Mouse (Mus musculus): ENCODE measurements around the gene BC016579. TPM values are rescaled to one million over a fixed set of nuclear protein-coding genes. Genes with fewer than 3 reads are reported as not detected.
A peak's percentile ranks its signal among the peaks of the same experiment; 100 is the strongest.

BC016579 gene
- under 1 TPM in 1 of 2 experiments, not detected in 1; 0.16 TPM for total RNA-seq (2021)

DNA sequence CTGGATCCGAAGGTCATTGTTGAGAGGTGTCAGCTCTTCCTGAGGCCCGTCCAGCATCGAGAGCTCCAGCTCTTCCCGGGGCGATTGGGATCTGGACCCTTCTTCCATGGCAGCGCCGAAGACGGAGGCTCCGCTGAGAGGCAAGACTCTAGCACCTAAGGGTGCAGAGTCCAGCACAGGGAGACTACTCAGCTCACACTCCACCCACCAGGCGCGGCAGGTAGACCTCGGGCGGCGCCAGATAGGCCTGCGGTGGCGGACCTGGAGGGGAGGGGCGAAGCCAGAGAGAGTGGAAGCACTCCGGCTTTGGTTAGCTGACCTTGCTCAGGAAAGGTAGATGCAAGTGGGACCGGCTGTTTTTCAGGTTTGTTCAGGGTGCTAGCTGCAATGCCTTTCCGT is at the start of gene BC016579:
BC016579 (minus strand) TSS at position 135 of the 399 bp plus-strand sequence.
- no peak for DNase-seq (ENCODE audit: low spot score in 2 of 2)
- intact Hi-C loops (cut with DNase I): no loop called here

GRCm38 (mm10) chr16:45699301-45699700 is 45.4 kb upstream of the BC016579 start:
- no peak for DNase-seq (ENCODE audit: low spot score in 2 of 2)
- intact Hi-C loops (cut with DNase I): no loop called here

GRCm38 (mm10) chr16:45697996-45698395 is 44.1 kb upstream of the BC016579 start:
- intact Hi-C loops (cut with DNase I): no loop called here
- no peak for DNase-seq (ENCODE audit: low spot score in 2 of 2)

GRCm38 (mm10) chr16:45695445-45696160 is 41.7 kb upstream of the BC016579 start:
- no peak for DNase-seq (ENCODE audit: low spot score in 2 of 2)
- intact Hi-C loops (cut with DNase I): no loop called here

DNA sequence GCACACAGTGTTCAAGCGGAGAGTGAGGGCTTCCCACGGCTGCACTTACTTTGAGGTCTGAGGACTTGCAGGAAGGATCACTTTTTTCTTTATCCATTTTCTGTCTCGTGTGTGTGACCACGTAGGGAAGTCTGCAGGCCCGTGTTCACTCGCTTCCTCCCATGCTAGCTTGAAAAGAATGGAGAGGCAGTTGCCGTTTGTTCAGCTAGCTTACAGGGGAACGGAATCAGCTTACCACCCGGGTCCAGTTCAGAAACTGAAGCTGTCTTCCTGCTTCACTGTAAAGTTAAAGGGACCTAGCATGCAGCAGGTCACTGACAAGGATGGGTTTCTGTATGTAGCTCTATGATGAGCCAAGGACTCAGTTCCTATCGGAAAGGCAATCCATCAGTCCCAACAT is 39.7 kb upstream of the BC016579 start, which contains the start of gene Tmprss7:
Tmprss7 (minus strand) TSS at position 101 of the 400 bp plus-strand sequence.
- intact Hi-C loops (cut with DNase I): no loop called here
- DNase-seq (ENCODE audit: low spot score in 2 of 2): no peak

- peak in 1 of 2 experiments; percentile 31 for DNase-seq (ENCODE audit: low spot score in 2 of 2)
- intact Hi-C loops (cut with DNase I): no loop called here
These were observed 39.0 kb upstream of the BC016579 start for GRCm38 (mm10) chr16:45692851-45693250.

DNA sequence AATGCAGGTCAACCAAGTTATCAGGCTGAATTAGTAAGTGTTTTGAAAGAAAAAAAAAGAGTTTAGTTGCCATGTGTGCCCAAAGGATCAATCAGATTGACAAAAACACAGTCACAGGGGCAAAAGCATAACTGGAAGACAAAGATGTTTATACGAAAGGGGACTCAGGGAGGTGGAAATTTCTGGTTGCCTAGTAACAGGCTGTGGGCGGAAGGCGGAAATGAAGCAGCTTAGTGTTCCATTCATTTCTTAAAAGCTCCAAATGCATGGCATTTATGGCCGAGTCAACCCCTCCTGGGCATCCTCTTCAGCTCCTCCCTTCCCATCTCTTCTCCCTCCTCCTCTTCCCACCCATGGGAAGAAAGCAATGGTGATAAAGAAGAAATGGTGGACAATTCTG is 36.3 kb upstream of the BC016579 start:
- peak; percentile 54 to 85 for DNase-seq (ENCODE audit: low spot score in 2 of 2)
- intact Hi-C loops (cut with DNase I): loop anchor here (2.0 kb wide), 1 partner anchor 33 kb away; no protein-coding TSS in a partner anchor

DNA sequence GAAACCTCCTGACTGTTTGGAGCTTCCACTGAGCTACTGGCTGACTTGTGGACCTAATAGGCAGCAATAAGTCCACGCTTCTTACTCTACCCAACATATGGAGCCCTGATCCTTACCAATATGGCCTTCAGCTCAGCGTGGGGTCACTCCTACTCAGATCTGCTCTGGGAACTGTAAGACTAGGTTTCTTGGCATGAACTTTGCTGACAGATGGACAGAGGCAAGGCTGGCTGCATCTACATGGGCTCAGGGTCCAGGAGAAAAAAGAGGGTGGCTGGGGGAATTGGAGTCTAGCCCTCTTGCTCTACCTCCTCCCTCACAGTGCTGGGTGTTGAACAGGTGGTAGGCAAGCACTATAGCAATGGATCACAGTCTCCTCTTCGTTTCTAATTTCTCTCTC is 33.0 kb upstream of the BC016579 start:
- peak in 1 of 2 experiments; percentile 34 for DNase-seq (ENCODE audit: low spot score in 2 of 2)
- intact Hi-C loops (cut with DNase I): loop anchor here (10.0 kb wide), 1 partner anchor 128 kb away; no protein-coding TSS in a partner anchor

DNA sequence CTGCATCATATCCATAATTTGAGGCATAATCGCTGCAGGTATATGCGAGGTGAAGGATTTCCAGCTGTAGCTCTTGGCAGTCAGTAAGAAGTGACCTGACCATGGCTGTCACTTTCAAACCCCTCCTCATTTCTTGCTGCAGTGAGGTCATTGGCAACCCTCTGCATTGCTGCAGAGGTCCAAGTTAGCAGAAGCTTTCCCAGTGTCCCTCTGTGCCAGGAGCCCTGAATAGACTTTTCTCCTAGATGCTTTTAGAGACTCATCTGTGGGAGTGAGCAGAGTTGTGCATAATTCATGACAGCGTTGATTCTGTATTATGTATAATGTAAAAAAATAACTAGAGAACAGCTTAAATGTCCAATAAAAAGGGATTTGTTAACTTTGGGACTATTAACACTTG is 31.4 kb upstream of the BC016579 start:
- DNase-seq (ENCODE audit: low spot score in 2 of 2): peak; percentile 20 to 85
- intact Hi-C loops (cut with DNase I): loop anchor here (2.0 to 10.0 kb wide), 2 partner anchors 130 to 282 kb away; no protein-coding TSS in a partner anchor

DNA sequence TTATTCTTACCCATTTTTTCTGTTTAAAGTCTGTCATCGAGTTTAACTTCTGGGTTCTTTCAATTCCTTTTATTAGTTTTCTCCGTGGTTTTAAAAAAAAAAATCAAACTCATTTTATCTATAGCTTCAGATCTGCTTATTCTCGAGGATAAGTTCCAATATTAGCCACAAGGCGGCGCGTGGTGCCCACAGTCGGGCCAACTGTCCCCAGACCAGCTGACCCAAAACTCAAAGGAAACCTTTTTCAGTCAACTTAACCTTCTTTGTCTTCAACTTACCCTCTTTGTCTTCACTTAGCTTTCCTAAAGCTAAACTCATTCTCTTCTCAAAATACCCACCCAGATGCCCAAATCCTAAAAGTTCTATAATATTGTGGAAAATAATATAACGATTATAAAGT is 30.9 kb upstream of the BC016579 start:
- intact Hi-C loops (cut with DNase I): loop anchor here (2.0 to 10.0 kb wide), 2 partner anchors 130 to 282 kb away; no protein-coding TSS in a partner anchor
- peak; percentile 71 to 72 for DNase-seq (ENCODE audit: low spot score in 2 of 2)

DNA sequence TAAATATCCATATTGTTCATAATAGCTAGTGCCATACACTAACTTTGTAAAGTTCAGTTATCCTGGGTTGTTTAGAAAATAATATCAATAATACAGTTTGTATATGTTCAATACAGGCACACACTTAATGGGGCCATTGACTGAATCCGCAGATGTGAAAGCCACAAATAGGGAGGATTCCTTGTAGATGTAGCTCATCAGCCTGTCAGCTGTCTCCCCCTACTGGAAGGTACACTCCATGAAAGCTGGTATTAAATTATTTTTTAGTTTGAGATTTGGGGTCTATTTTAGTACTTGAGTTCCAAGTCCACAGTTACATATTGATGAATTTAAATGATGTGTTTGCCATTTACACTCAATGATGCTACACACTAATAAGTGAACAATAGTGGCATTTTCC is 22.6 kb upstream of the BC016579 start:
- intact Hi-C loops (cut with DNase I): loop anchor here (5.0 kb wide), 1 partner anchor 484 kb away; no protein-coding TSS in a partner anchor
- peak in 1 of 2 experiments; percentile 54 for DNase-seq (ENCODE audit: low spot score in 2 of 2)

GRCm38 (mm10) chr16:45670005-45670404 is 16.1 kb upstream of the BC016579 start:
- intact Hi-C loops (cut with DNase I): no loop called here
- peak in 1 of 2 experiments; percentile 59 for DNase-seq (ENCODE audit: low spot score in 2 of 2)

GRCm38 (mm10) chr16:45668178-45668577 is 14.3 kb upstream of the BC016579 start:
- intact Hi-C loops (cut with DNase I): no loop called here
- DNase-seq (ENCODE audit: low spot score in 2 of 2): no peak

GRCm38 (mm10) chr16:45666136-45666535 is 12.3 kb upstream of the BC016579 start:
- intact Hi-C loops (cut with DNase I): no loop called here

DNA sequence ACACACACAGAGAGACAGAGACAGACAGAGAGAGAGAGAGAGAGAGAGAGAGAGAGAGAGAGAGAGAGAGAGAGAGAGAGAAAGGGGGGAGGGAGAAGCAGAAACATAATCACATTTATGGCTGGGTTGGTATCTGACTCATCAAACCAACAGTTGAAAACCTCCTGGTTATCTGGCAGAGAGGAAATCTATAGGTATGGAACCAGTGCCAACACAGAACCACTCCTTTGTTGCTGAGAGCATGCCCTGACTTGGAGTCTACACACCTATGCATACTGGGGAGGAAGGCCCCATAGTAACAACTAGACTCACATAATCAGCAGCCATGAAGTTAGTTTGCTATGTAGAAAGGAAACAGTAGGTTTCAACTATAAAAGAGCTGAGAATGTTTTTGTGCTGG is 8.5 kb upstream of the BC016579 start:
- intact Hi-C loops (cut with DNase I): no loop called here
- no peak for DNase-seq (ENCODE audit: low spot score in 2 of 2)

More at GRCm38 (mm10) chr16:45666136-45666535, 12.3 kb upstream of the BC016579 start:
- DNase-seq (ENCODE audit: low spot score in 2 of 2): no peak

DNA sequence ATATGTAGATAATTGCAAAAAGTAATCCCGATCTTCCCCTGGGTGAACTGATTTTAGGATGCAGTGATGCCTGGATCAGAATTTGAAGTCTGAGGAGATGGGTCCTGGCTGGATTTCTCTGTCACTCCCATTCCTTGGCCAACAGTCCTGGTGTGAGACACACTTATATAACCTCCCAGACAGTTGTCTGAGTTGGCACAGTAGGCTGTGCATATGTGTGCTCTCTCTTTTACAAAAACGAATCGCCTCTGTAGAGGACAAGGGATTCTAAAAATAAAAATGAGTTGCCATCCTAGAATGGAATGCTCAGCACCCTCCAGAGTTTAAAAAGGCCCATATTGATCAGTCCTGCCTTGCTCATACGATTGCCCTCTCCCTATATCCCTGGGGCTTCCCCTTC is 5.7 kb upstream of the BC016579 start:
- peak; percentile 35 to 87 for DNase-seq (ENCODE audit: low spot score in 2 of 2)
- intact Hi-C loops (cut with DNase I): loop anchor here (1.0 kb wide), 1 partner anchor 23 kb away; no protein-coding TSS in a partner anchor

- intact Hi-C loops (cut with DNase I): no loop called here
- no peak for DNase-seq (ENCODE audit: low spot score in 2 of 2)
These were observed 4.4 kb upstream of the BC016579 start for GRCm38 (mm10) chr16:45658248-45658647.

GRCm38 (mm10) chr16:45657574-45658159 is 3.8 kb upstream of the BC016579 start:
- intact Hi-C loops (cut with DNase I): no loop called here
- no peak for DNase-seq (ENCODE audit: low spot score in 2 of 2)

DNA sequence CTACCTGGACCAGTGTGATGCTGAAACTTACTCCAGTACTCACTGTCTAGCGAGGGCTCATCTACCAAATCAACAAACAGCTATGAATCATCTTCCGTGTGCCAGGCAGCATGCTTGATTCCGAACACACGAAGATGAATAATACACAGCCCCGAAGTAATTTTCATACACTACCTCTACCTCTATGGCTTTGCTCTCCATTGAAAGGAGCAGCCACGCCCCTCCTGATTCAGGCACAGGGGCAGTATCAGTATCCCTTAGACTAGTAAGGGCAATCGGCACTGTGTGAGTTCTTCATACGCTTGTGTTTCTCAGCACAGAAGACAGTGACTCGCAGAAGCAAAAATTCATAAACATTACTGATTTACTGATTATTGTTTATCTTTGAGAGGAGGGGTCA is 597 bp upstream of the BC016579 start:
- no peak for DNase-seq (ENCODE audit: low spot score in 2 of 2)
- intact Hi-C loops (cut with DNase I): no loop called here

GRCm38 (mm10) chr16:45653009-45653933 is 597 bp downstream of the BC016579 start:
- DNase-seq (ENCODE audit: low spot score in 2 of 2): no peak
- intact Hi-C loops (cut with DNase I): no loop called here

Measured in left cerebral cortex, postnatal 25 days (tissue).